Mouse (Mus musculus) WW6 (cell line): Measurements from ENCODE around the gene Abca9.

Experiments
- DNase-seq: peaks from one replicate; pipeline ENCODE4 v3.0.0-alpha.2; 2013; ENCODE audit warnings: low read depth, low spot score

Gene Abca9

DNA sequence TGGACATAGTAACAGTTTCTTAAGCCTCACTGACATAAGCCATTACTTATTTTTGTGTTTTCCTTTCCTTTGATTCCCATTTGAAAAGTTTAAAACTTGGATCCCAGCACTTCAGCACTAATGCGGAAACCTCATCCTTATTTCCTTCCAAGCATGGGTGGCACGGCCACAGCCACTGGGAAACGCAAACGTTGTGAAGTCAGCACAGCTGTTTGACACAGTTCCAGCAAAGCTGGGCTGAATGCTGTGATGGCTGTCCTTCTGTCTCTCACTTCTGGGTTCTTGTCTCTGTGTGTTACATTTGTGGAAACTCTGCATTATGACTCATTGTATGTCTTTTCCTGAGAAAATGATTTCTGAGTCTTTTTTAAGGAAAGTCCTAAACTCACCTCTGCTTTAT lies 107.0 kb downstream of the Abca9 start:
- no peak for DNase-seq

DNA sequence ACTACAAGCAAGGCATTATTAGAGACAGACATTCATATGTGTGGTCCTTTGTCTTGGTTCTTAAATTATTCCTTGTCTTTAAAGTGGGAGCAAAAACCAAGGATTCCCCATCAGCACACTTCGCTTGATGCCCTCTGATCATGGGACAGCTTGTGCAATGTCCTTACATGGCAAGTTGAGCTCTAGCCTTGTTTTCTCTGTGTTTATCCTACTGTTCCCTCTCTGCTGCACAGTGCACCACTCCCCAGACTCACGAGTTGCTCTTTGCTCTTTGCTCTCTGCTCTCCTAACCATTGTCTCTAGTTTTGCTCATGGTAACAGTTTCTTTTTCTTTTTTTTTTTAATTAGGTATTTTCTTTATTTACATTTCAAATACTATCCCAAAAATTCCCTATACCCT lies 107.9 kb downstream of the Abca9 start:
- no peak for DNase-seq

DNA sequence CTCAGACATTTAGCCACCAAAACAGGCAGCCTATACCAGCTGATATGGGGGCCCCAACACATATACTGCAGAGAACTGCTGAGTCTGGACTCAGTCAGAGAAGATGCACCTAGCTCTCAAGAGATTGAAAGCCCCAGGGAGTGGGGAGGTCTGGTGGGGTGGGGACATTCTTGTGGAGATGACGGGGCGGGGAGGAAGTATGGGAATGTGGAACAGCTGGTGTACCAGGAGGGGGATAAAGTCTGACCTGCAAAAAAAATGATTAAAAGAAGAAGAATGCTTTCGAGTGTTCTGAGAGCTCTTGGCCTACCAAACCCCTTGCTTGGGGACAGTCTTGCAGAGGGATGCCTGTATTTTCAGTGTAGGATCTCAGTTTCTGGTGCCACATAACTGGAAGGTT lies 114.3 kb downstream of the Abca9 start:
- no peak for DNase-seq
